Mouse (Mus musculus) E14TG2a.4 (cell line): ENCODE measurements around the gene Ppp2r2c.

Source experiments
- CTCF ChIP-seq: conservative IDR thresholded peaks from 2 replicates; pipeline ENCODE4 v1.5.1; 2014; ENCODE audit warnings: low read length
- NANOG ChIP-seq: IDR thresholded peaks from 2 replicates; pipeline ENCODE4 v1.6.1; 2014; ENCODE audit warnings: borderline replicate concordance, low read length, mixed read lengths

- TF ChIP-seq CTCF (no peak), NANOG (no peak)
These were observed 15.2 kb downstream of the Ppp2r2c start for GRCm38 (mm10) chr5:36883516-36883915.
